Mouse (Mus musculus): Measurements from ENCODE around the gene Cntnap3.
"Not testable (repeated sequence)": the region's sequence is repeated elsewhere in the genome, so short reads cannot be mapped to it uniquely, and the experiment has no call there.

The Cntnap3 gene

DNA sequence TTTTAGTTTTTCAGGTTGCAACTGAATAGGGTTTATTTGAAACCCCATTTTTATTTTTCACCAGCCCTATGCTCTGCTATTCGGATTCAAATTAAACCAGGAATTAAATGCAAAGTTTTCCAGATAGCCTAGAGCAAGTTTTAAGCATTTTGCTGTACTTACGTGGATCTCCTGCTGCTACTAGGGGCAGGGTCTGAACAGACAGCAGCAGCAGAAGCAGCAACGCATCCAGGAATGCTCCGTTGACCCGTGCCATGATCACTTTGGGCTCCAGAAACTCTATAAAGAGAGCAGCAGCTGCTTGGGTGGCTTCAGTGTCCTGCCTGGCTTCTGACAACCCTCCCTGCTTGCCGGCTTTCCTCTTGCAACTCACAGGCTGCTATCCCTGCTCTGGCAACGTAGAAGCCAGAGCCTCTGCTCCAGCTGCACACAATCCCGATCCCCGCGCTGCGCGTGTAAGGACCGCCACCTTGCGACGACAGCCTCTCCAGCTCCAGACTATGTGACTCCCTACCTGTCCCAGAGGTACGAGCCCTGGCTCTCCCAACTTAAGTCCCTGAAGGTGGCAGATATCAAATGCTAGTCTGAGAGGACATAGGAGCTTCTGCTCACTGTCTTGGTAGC lies at the start of gene Cntnap3:
Gene Cntnap3 (minus strand): TSS at position 371 of the 624 bp plus-strand sequence.
- DNase-seq (ENCODE audit: low spot score) = no peak

DNA sequence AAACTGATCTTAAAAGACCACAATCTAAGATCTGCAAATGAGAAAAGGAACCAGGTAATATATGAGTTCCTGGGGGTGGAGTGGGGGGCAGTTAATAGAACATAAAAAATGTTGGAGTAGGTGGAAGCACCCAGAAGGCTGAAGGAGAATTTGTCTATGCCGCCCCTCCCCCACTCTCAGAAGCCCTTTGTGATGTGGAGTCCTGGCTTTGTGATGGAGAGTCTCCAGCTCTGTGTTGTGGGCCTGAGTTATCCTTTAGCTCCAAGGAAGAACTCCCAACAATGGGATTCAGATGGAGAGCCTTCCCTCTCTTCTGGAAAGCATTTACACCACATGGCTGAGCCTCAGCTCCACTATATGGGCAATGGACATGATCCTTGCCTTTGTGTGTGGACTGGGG lies 13.4 kb upstream of the Cntnap3 start, which contains the start of gene Spata31:
Gene Spata31 (plus strand): TSS at position 216 of the 400 bp plus-strand sequence.
- DNase-seq (ENCODE audit: low spot score) = no peak

DNA sequence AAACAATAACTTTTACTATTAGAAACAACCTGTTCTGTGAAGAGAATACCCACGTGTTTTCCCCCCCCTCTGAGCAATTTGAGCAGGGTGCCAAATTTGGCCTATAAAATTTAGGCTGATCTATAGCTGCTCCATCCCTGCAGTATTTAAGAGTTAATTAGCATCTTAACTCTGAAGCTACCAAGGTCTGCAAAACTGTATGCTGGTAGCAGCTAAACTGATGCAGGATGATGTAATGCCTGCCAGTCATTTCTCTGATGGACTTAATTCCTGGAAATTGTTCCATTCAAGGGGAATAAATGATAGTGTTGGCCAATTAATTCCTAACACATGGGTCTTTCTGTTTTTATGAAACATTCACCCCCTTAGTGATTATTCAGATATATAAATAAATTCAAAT lies 623 bp downstream of the Cntnap3 start:
- DNase-seq (ENCODE audit: low spot score) = no peak

DNA sequence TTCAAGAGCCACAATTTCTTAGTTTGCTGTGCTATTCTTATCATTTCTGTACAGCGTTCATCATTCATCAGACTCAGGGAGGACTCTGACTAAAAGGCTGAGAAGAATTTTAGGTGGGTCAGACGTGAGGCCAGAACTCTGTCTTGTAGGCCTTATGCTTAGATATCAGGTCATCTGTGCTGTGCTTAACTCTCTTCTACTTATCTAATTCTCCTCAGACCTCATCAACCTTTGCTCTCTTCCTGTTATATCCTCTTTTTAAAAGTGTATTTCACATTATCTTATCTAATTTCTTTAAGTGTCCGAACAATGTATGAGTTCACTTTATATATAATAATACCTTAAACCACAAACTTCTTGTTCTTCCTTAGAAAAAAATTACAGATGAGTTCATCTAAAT lies 38.4 kb downstream of the Cntnap3 start:
- no peak for DNase-seq (ENCODE audit: low spot score)

- DNase-seq (ENCODE audit: low spot score) = not testable (repeated sequence)
Measured at GRCm38 (mm10) chr13:64824856-64825255, 78.9 kb downstream of the Cntnap3 start.

DNA sequence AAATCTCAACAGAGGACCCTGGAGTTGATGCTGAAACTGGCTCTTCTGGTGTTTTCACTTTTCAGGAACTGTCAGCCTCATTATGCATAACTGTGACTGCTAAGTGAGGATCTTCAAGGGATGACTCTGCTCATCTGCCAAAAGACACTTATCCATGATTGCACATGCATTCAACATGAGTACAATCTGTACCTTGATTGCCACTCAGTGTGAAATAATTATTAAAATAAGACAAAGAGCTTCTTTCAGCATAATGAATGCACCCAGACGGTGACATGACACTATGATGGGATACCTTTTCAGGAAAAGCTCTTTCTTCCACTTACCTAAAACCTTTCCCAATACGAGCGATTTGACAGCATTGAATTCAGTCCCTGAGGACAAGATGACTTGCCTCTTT lies 158.4 kb downstream of the Cntnap3 start:
- no peak for DNase-seq (ENCODE audit: low spot score)

GRCm38 (mm10) chr13:64732244-64732643 lies 171.5 kb downstream of the Cntnap3 start:
- DNase-seq (ENCODE audit: low spot score) = no peak

DNA sequence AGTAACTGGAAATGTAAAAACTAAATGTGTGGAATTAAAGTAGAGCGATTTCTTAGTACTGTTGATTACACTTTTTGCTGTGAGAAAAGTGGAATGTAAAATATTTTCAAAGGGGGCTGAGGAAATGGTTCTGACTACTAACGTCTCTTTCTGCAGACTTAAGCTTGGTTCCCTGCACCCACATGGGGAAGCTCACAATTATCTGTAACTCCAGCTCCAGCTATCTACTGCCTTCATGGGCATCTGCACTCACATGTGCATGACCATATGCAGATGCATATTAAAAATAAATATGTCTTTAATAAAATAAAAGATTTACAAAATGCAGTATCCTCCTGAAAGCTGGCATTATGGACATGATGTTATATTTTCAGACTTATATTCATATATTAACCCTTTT lies 187.0 kb downstream of the Cntnap3 start:
- no peak for DNase-seq (ENCODE audit: low spot score)

GRCm38 (mm10) chr13:64692463-64692862 lies 211.3 kb downstream of the Cntnap3 start:
- DNase-seq (ENCODE audit: low spot score) = no peak
